ENCODE assay signal across 8 mouse cellular contexts in genomic region chr6:72345074-72345567, GRCm38 (mm10). TPM values are rescaled to one million over a fixed set of nuclear protein-coding genes. Genes with fewer than 3 reads are reported as not detected.
A peak's percentile ranks its signal among the peaks of the same experiment; 100 is the strongest.
DNase-seq lines count a peak whose midpoint lies in the region; ATAC-seq and TF ChIP-seq lines count a peak whose summit lies in the region.

Gene Usp39, minus strand, starts transcription at chr6:72345184.

- peak; percentile 76 for ATAC-seq in cerebellum, adult (ENCODE audit: insufficient number of reproducible peaks, low FRiP score, low TSS enrichment)
- peak; percentile 87 for ATAC-seq in forebrain, embryonic 13.5 days
- ATAC-seq in liver, postnatal 0 days: peak; percentile 85
- peak; percentile 85 for ATAC-seq in neural tube, embryonic 14.5 days (ENCODE audit: low read depth)

- TF ChIP-seq POLR2A in ES-Bruce4 (IDR thresholded peaks at IDR 0.05; ENCODE audit: insufficient read depth, low read length): peak; percentile 54

- no peak for TF ChIP-seq CTCF in ES-Bruce4 (IDR thresholded peaks at IDR 0.05; ENCODE audit: low read depth, low read length)
- peak; percentile 26; the same call in 1 of the 2 replicates for TF ChIP-seq CTCF in liver, postnatal 0 days (IDR thresholded peaks at IDR 0.05; ENCODE audit: low read depth)

- peak within 1 kb of the TSS; percentile 84 for H3K9ac ChIP-seq in ES-Bruce4 (ENCODE audit: low read depth, poor library complexity, severe bottlenecking)
- H3K9ac ChIP-seq in forebrain, embryonic 13.5 days: peak within 1 kb of the TSS; percentile 91
- H3K9ac ChIP-seq in liver, postnatal 0 days (replicated peaks): peak within 1 kb of the TSS; percentile 95
- peak within 1 kb of the TSS; percentile 81 for H3K9ac ChIP-seq in neural tube, embryonic 14.5 days (replicated peaks; ENCODE audit: low read depth, low read length)

- under 1% methylated on average over 30 of the region's 30 CpGs for WGBS in forebrain, embryonic 13.5 days
- under 1% methylated on average over 30 of the region's 30 CpGs for WGBS in large intestine, adult 2 months
- whole genome bisulfite sequencing in liver, postnatal 0 days (ENCODE audit: insufficient replicate concordance): under 1% methylated on average over 30 of the region's 30 CpGs
- under 1% methylated on average over 30 of the region's 30 CpGs for WGBS in neural tube, embryonic 14.5 days

- peak within 1 kb of the TSS; percentile 95 for H3K4me3 ChIP-seq in ES-Bruce4 (ENCODE audit: low read depth, low read length)
- H3K4me3 ChIP-seq in forebrain, embryonic 13.5 days: peak within 1 kb of the TSS; percentile 93
- H3K4me3 ChIP-seq in liver, postnatal 0 days (ENCODE audit: low read depth, low read length): peak within 1 kb of the TSS; percentile 89
- H3K4me3 ChIP-seq in neural tube, embryonic 14.5 days (ENCODE audit: low read depth, low read length): peak within 1 kb of the TSS; percentile 84

- DNase-seq in heart, postnatal 10 days: peak; percentile 95 to 96
- DNase-seq in large intestine, adult 2 months (ENCODE audit: low read depth, low spot score): peak; percentile 87
- peak; percentile 94 for DNase-seq in liver, postnatal 0 days
- DNase-seq in testis, postnatal 10 days (ENCODE audit: low spot score): peak; percentile 94

- H3K27ac ChIP-seq in ES-Bruce4 (ENCODE audit: insufficient read depth, low read length): no peak within 1 kb of the TSS
- H3K27ac ChIP-seq in forebrain, embryonic 13.5 days: no peak within 1 kb of the TSS; the same call in 1 of the 2 replicates
- H3K27ac ChIP-seq in liver, postnatal 0 days (ENCODE audit: low read depth): peak within 1 kb of the TSS; percentile 88
- H3K27ac ChIP-seq in neural tube, embryonic 14.5 days (ENCODE audit: low read depth, low read length): peak within 1 kb of the TSS; percentile 63

- intact Hi-C loops in heart, postnatal 10 days (cut with DNase I): no loop called here

- peaks cover 9% of the 10 kb centered on the region; the same call in 1 of the 2 replicates for H3K36me3 ChIP-seq in ES-Bruce4 (ENCODE audit: control insufficient read depth, insufficient read depth, low read length, poor library complexity, severe bottlenecking)
- H3K36me3 ChIP-seq in forebrain, embryonic 13.5 days (ENCODE audit: poor library complexity, severe bottlenecking): peaks cover 25% of the 10 kb centered on the region
- H3K36me3 ChIP-seq in liver, postnatal 0 days (replicated peaks; ENCODE audit: insufficient read depth, low read length): peaks cover 32% of the 10 kb centered on the region
- peaks cover 4% of the 10 kb centered on the region; the same call in 1 of the 2 replicates for H3K36me3 ChIP-seq in neural tube, embryonic 14.5 days (ENCODE audit: control insufficient read depth, insufficient read depth, low read length)

- no peaks in the 10 kb centered on the region for H3K4me1 ChIP-seq in ES-Bruce4 (ENCODE audit: control insufficient read depth, insufficient read depth, low read length)
- H3K4me1 ChIP-seq in forebrain, embryonic 13.5 days: peaks cover 51% of the 10 kb centered on the region
- H3K4me1 ChIP-seq in liver, postnatal 0 days (ENCODE audit: insufficient read depth): peaks cover 52% of the 10 kb centered on the region
- H3K4me1 ChIP-seq in neural tube, embryonic 14.5 days (ENCODE audit: control insufficient read depth, insufficient read depth, low read length): peaks cover 19% of the 10 kb centered on the region

- no peaks in the 10 kb centered on the region for H3K9me3 ChIP-seq in ES-Bruce4 (replicated peaks; ENCODE audit: control insufficient read depth, insufficient read depth, low read length, poor library complexity, severe bottlenecking)
- no peaks in the 10 kb centered on the region for H3K9me3 ChIP-seq in forebrain, embryonic 13.5 days (replicated peaks)
- H3K9me3 ChIP-seq in liver, postnatal 0 days (ENCODE audit: low read length): no peaks in the 10 kb centered on the region
- H3K9me3 ChIP-seq in neural tube, embryonic 14.5 days (ENCODE audit: control insufficient read depth, low read length): no peaks in the 10 kb centered on the region

- no peaks in the 10 kb centered on the region for H3K27me3 ChIP-seq in ES-Bruce4 (ENCODE audit: control insufficient read depth, insufficient read depth, low read length, poor library complexity, severe bottlenecking)
- H3K27me3 ChIP-seq in forebrain, embryonic 13.5 days: no peaks in the 10 kb centered on the region
- H3K27me3 ChIP-seq in liver, postnatal 0 days (ENCODE audit: insufficient read depth, low read length): no peaks in the 10 kb centered on the region
- H3K27me3 ChIP-seq in neural tube, embryonic 14.5 days (ENCODE audit: control insufficient read depth, insufficient read depth, low read length): peaks cover 3% of the 10 kb centered on the region

- no peak for TF ChIP-seq EP300 in ES-Bruce4 (IDR thresholded peaks at IDR 0.05; ENCODE audit: insufficient read depth, low read depth, low read length)
- peak; percentile 73; the same call in 1 of the 2 replicates for TF ChIP-seq EP300 in liver, postnatal 0 days (IDR thresholded peaks at IDR 0.05; ENCODE audit: low read depth)

- peak within 1 kb of the TSS; percentile 89 for H3K4me2 ChIP-seq in forebrain, embryonic 13.5 days
- H3K4me2 ChIP-seq in liver, postnatal 0 days (ENCODE audit: low read depth, low read length): peak within 1 kb of the TSS; percentile 95
- peak within 1 kb of the TSS; percentile 92 for H3K4me2 ChIP-seq in neural tube, embryonic 14.5 days (ENCODE audit: low read depth, low read length)

RNA-seq across cellular contexts. Expression of gene Usp39, which starts in this region (rescaled TPM):
- 72.5 and 76.5 TPM in 2 replicates for polyA plus RNA-seq in ES-Bruce4 (2011; ENCODE audit: insufficient read depth, insufficient read length, low read depth, missing spikeins)
- polyA plus RNA-seq in forebrain, embryonic 13.5 days (2015; fragmentation: Nextera tagmentation; extraction: Ambion mirVana): 61.9 and 64.8 TPM in 2 replicates
- total RNA-seq in heart, postnatal 10 days (2021): 10 to 100 TPM; 19.3 to 24.6 TPM
- polyA plus RNA-seq in large intestine, adult 2 months (2012; rRNA removed): 16.6 and 19.7 TPM in 2 replicates
- polyA plus RNA-seq in liver, postnatal 0 days (2015; fragmentation: Nextera tagmentation; extraction: Ambion mirVana): 21.1 and 21.7 TPM in 2 replicates
- polyA plus RNA-seq in neural tube, embryonic 14.5 days (2014; fragmentation: Nextera tagmentation; extraction: Ambion mirVana): 45.3 and 55.3 TPM in 2 replicates

Comparison
In these comparisons a context has a peak if more than half of its experiments do, and no peak if none do; other contexts are left out.
1. H3K27ac ChIP-seq: peak in liver, postnatal 0 days (single experiment) and neural tube, embryonic 14.5 days (single experiment); none in ES-Bruce4 (single experiment) and forebrain, embryonic 13.5 days (single experiment).
2. Peak in every context shown above with its lines, with median percentiles within 50 percentile points of each other: H3K4me3 ChIP-seq, H3K9ac ChIP-seq, ATAC-seq, H3K4me2 ChIP-seq and DNase-seq.